Mouse (Mus musculus) stomach, embryonic 15.5 days (tissue): ENCODE measurements around the gene Taar8c. TPM values are rescaled to one million over a fixed set of nuclear protein-coding genes. Genes with fewer than 3 reads are reported as not detected.
"Not testable (repeated sequence)": the region's sequence is repeated elsewhere in the genome, so short reads cannot be mapped to it uniquely, and the experiment has no call there.

ENCODE experiments used
- ATAC-seq: fragments of 200-750 bp; cut with Nextera tagmentation; 2 replicates; pipeline ENCODE4 v1.8.0; 2017; ENCODE audit warnings: low read depth, moderate number of reproducible peaks, moderate TSS enrichment; ENCODE audit not compliant: insufficient read depth, low FRiP score
- H3K27ac ChIP-seq: fragments of 300-500 bp; sonication (generic); 2 replicates; pipeline ENCODE4 v1.5.1; 2015; ENCODE audit warnings: mild to moderate bottlenecking, inconsistent platforms
- H3K27me3 ChIP-seq: fragments of 300-500 bp; sonication (generic); replicated peaks from 2 replicates; pipeline ENCODE4 v1.6.1; 2015; ENCODE audit warnings: inconsistent platforms
- H3K36me3 ChIP-seq: fragments of 300-500 bp; sonication (generic); 2 replicates; pipeline ENCODE4 v1.6.1; 2015; ENCODE audit warnings: inconsistent platforms
- H3K4me1 ChIP-seq: fragments of 300-500 bp; sonication (generic); 2 replicates; pipeline ENCODE4 v1.6.1; 2015; ENCODE audit warnings: inconsistent platforms
- H3K4me2 ChIP-seq: fragments of 300-500 bp; sonication (generic); 2 replicates; pipeline ENCODE4 v1.6.1; 2015; ENCODE audit warnings: mild to moderate bottlenecking, inconsistent platforms
- H3K4me3 ChIP-seq: fragments of 300-500 bp; sonication (generic); replicated peaks from 2 replicates; pipeline ENCODE4 v1.5.1; 2015; ENCODE audit warnings: inconsistent platforms
- H3K9ac ChIP-seq: fragments of 300-500 bp; sonication (generic); 2 replicates; pipeline ENCODE4 v1.6.1; 2015; ENCODE audit warnings: inconsistent platforms
- H3K9me3 ChIP-seq: fragments of 300-500 bp; sonication (generic); 2 replicates; pipeline ENCODE4 v1.6.1; 2016; ENCODE audit warnings: inconsistent platforms
- WGBS: fragments of 180-500 bp; shearing (Covaris S2); methylation state at CpG from one replicate; pipeline ENCODE4 v1.1.7; 2015; 5-methylcytosine and 5-hydroxymethylcytosine counted together
- polyA plus RNA-seq: library from polyadenylated mRNA; unstranded; fragments of >200 nt; fragmentation: Nextera tagmentation; extraction: Ambion mirVana; gene quantifications from 2 replicates; pipeline ENCODE4 v1.2.1, GENCODE M21; 2015

The Taar8c gene
- not detected in 2 replicates for polyA plus RNA-seq

GRCm38 (mm10) chr10:24101812-24102211, at the start of gene Taar8c:
Gene Taar8c, minus strand, starts transcription at chr10:24101912.
- H3K9ac ChIP-seq, H3K4me2 ChIP-seq, H3K4me3 ChIP-seq, H3K27ac ChIP-seq, H3K9me3 ChIP-seq, H3K36me3 ChIP-seq, ATAC-seq, H3K4me1 ChIP-seq, H3K27me3 ChIP-seq: not testable (repeated sequence)
- WGBS = 83% methylated on average over 1 of the region's 3 CpGs

GRCm38 (mm10) chr10:24150086-24150485, 48.4 kb upstream of the Taar8c start:
- H3K27ac ChIP-seq = no peak overlapping the region

GRCm38 (mm10) chr10:24149135-24149781, 47.5 kb upstream of the Taar8c start, which contains the start of gene Stx7:
Gene Stx7, plus strand, starts transcription at chr10:24149302.
- Histone ChIP-seq H3K4me1 (0 out of 2 replicates have a peak, but pooled peaks cover 6% of the 10 kb centered on the region), H3K4me2 (peak within 1 kb of the TSS; percentile 50), H3K27ac (peak within 1 kb of the TSS; percentile 72), H3K9me3 (no peaks in the 10 kb centered on the region), H3K9ac (peak within 1 kb of the TSS; percentile 53), H3K36me3 (no peaks in the 10 kb centered on the region), H3K27me3 (no peaks in the 10 kb centered on the region), H3K4me3 (peak within 1 kb of the TSS; percentile 83)
- peak; percentile 96 for ATAC-seq
- WGBS = under 1% methylated on average over 43 of the region's 45 CpGs

More at GRCm38 (mm10) chr10:24150086-24150485, 48.4 kb upstream of the Taar8c start:
- peak overlapping the region; percentile 83 for H3K4me3 ChIP-seq
- WGBS = 41% methylated on average over 7 of the region's 7 CpGs
- ATAC-seq = no peak
- H3K4me2 ChIP-seq = peak overlapping the region; percentile 50
- no peaks in the 10 kb centered on the region for H3K27me3 ChIP-seq
- H3K36me3 ChIP-seq = no peaks in the 10 kb centered on the region
- no peak overlapping the region for H3K9ac ChIP-seq
- H3K4me1 ChIP-seq = 0 out of 2 replicates have a peak, but pooled peaks cover 6% of the 10 kb centered on the region
- H3K9me3 ChIP-seq = no peaks in the 10 kb centered on the region

GRCm38 (mm10) chr10:24142735-24143134, 41.0 kb upstream of the Taar8c start:
- Histone ChIP-seq H3K4me1 (no peaks in the 10 kb centered on the region), H3K27ac (no peak overlapping the region), H3K4me3 (no peak overlapping the region), H3K9me3 (no peaks in the 10 kb centered on the region), H3K9ac (no peak overlapping the region), H3K36me3 (no peaks in the 10 kb centered on the region), H3K4me2 (no peak overlapping the region), H3K27me3 (no peaks in the 10 kb centered on the region)
- no peak for ATAC-seq
- WGBS = 75% methylated on average over 3 of the region's 3 CpGs

GRCm38 (mm10) chr10:24138623-24139261, 37.0 kb upstream of the Taar8c start:
- no peak overlapping the region for H3K4me3 ChIP-seq
- H3K36me3 ChIP-seq = no peaks in the 10 kb centered on the region
- H3K4me2 ChIP-seq = no peak overlapping the region
- ATAC-seq = no peak
- 49% methylated on average over 2 of the region's 2 CpGs for WGBS
- no peaks in the 10 kb centered on the region for H3K27me3 ChIP-seq
- H3K4me1 ChIP-seq = no peaks in the 10 kb centered on the region
- no peak overlapping the region for H3K9ac ChIP-seq
- no peak overlapping the region for H3K27ac ChIP-seq
- no peaks in the 10 kb centered on the region for H3K9me3 ChIP-seq

GRCm38 (mm10) chr10:24134071-24134645, 32.4 kb upstream of the Taar8c start:
- Histone ChIP-seq H3K4me1 (peaks cover 7% of the 10 kb centered on the region; the same call in 1 of the 2 replicates), H3K4me2 (no peak overlapping the region), H3K27ac (no peak overlapping the region), H3K9ac (no peak overlapping the region), H3K27me3 (no peaks in the 10 kb centered on the region), H3K36me3 (no peaks in the 10 kb centered on the region), H3K9me3 (no peaks in the 10 kb centered on the region), H3K4me3 (no peak overlapping the region)
- 40% methylated on average over 7 of the region's 7 CpGs for WGBS
- ATAC-seq = no peak

GRCm38 (mm10) chr10:24133132-24133531, 31.4 kb upstream of the Taar8c start:
- H3K4me2 ChIP-seq = no peak overlapping the region
- no peak for ATAC-seq
- no peaks in the 10 kb centered on the region for H3K36me3 ChIP-seq
- H3K9me3 ChIP-seq = no peaks in the 10 kb centered on the region
- no peak overlapping the region for H3K9ac ChIP-seq
- H3K27ac ChIP-seq = peak overlapping the region; percentile 77
- no peaks in the 10 kb centered on the region for H3K27me3 ChIP-seq
- H3K4me1 ChIP-seq = peaks cover 7% of the 10 kb centered on the region; the same call in 1 of the 2 replicates
- 30% methylated on average over 2 of the region's 2 CpGs for WGBS
- no peak overlapping the region for H3K4me3 ChIP-seq

- H3K36me3 ChIP-seq = no peaks in the 10 kb centered on the region
- H3K27me3 ChIP-seq = no peaks in the 10 kb centered on the region
- peak overlapping the region; percentile 77 for H3K27ac ChIP-seq
- WGBS = 18% methylated on average over 5 of the region's 5 CpGs
- H3K4me1 ChIP-seq = peaks cover 7% of the 10 kb centered on the region; the same call in 1 of the 2 replicates
- peak overlapping the region; percentile 39 for H3K4me2 ChIP-seq
- no peaks in the 10 kb centered on the region for H3K9me3 ChIP-seq
- ATAC-seq = peak; percentile 87
- H3K9ac ChIP-seq = no peak overlapping the region
- no peak overlapping the region for H3K4me3 ChIP-seq
These were observed 30.6 kb upstream of the Taar8c start for GRCm38 (mm10) chr10:24132273-24132672.

- no peaks in the 10 kb centered on the region for H3K27me3 ChIP-seq
- peak; percentile 77 for ATAC-seq
- H3K9ac ChIP-seq = no peak overlapping the region
- H3K4me1 ChIP-seq = peaks cover 7% of the 10 kb centered on the region; the same call in 1 of the 2 replicates
- H3K4me3 ChIP-seq = 0 out of 2 replicates have a peak overlapping the region, but pooled peaks have one; percentile 21
- no peaks in the 10 kb centered on the region for H3K9me3 ChIP-seq
- no peaks in the 10 kb centered on the region for H3K36me3 ChIP-seq
- WGBS = 24% methylated on average over 9 of the region's 9 CpGs
- H3K4me2 ChIP-seq = peak overlapping the region; percentile 39
- H3K27ac ChIP-seq = peak overlapping the region; percentile 77
These were observed 29.9 kb upstream of the Taar8c start for GRCm38 (mm10) chr10:24131451-24132262.

- H3K4me3 ChIP-seq = no peak overlapping the region
- H3K4me2 ChIP-seq = no peak overlapping the region
- 50% methylated on average over 6 of the region's 6 CpGs for WGBS
- no peaks in the 10 kb centered on the region for H3K9me3 ChIP-seq
- H3K27me3 ChIP-seq = no peaks in the 10 kb centered on the region
- H3K36me3 ChIP-seq = no peaks in the 10 kb centered on the region
- H3K9ac ChIP-seq = no peak overlapping the region
- no peak overlapping the region for H3K27ac ChIP-seq
- H3K4me1 ChIP-seq = no peaks in the 10 kb centered on the region
- no peak for ATAC-seq
These were observed 9.5 kb upstream of the Taar8c start for GRCm38 (mm10) chr10:24111116-24111778.

GRCm38 (mm10) chr10:24109434-24109833, 7.7 kb upstream of the Taar8c start, which contains the start of gene Taar9:
Gene Taar9, minus strand, starts transcription at chr10:24109534.
- not testable (repeated sequence) for H3K9me3 ChIP-seq, ATAC-seq, H3K27ac ChIP-seq, H3K4me3 ChIP-seq, H3K4me1 ChIP-seq, H3K9ac ChIP-seq, H3K27me3 ChIP-seq, H3K4me2 ChIP-seq, H3K36me3 ChIP-seq
- WGBS = 82% methylated on average over 8 of the region's 8 CpGs
